Mouse (Mus musculus) urinary bladder, postnatal 36 days (tissue): ENCODE measurements around the gene Lyar.

Experiments used
- DNase-seq, 2 experiments: peaks; one replicate each; pipeline ENCODE4 v3.0.0; 2022; ENCODE audit warnings: low spot score in 2 of 2, mixed read lengths in 1 of 2

Lyar gene

DNA sequence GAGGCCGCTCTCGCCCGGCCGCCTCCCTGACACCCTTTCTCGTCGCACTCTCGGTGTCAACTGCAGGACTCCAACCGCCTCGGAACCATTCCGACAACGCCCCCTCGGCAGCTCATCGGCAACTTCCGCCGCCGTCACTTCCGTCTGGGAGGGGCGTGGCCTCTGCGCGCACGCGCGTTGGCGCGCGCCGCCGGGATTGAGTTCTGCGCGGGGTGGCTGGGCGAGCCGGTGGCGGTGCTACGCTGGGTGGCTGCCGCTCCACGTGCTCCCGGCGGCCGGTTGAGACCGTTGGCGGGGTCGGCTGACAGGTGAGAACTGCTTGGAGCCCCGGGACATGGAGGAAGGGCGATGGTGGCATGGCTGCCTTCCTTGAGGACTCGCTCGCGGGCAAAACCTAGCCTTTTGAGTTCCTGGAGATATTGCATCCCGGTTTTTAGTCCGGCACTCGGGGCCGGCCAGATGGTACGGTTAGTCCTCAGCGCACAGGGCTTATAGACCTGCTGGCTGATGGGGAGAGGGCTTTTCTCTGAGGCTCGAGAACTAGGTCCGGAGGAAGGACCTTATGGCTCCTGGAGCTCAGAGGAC lies at the start of gene Lyar, which contains the start of gene Zbtb49:
TSS of gene Lyar (plus strand) at position 143 of the 585 bp plus-strand sequence.
TSS of gene Zbtb49 (minus strand) at position 130 of the 585 bp plus-strand sequence.
- peak; percentile 93 to 95 for DNase-seq

DNA sequence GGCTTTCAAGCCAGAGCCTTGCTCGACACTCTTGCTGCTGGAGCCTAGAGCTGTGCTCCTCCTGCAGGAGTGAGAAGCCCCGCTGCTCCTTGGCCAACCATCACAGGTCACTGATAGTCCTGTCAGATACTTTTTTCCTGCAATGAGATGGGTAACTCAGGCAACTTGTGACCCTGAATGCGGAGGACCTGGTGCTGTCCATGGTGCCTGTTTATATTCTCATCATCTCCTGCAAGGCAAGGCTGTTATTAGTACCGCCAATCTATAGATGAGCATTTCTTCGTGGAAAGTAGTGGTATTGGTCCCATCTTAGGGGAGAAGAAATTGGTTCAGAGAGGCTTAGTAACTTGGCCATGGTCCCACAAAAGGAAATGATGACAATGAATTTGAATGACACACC lies 46.5 kb upstream of the Lyar start:
- DNase-seq = no peak

DNA sequence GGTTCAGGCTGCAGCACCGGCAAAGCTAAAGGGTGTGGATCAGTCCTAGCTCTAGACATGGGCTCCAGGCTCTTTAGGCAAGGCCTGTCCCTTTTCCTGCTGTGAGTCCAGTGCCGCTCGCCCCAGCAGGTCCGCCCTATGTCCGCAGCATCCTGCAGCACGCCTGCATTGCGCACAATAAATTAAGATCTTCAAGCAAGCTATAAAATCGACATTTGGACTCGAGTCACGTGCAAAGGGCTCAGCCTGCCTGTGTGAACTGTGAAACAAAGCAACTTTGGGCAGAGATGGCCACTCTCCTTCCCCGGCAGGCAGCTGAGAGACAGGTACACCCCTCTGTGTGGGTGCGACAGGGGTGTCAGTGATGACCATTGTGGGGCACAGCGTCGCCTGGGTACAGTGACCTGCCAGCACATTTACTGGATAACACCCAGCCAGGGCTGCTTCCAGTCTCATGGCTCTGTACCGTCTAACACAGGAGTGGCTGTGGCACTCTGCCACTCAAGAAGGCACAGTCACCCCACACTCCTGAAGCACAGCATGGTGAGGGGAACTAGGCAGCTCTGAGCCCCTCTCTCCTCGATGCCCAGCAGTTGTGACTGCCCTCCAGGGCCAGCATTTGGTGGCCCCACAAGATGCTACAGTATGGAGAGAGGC lies 45.9 kb upstream of the Lyar start:
- no peak for DNase-seq

DNA sequence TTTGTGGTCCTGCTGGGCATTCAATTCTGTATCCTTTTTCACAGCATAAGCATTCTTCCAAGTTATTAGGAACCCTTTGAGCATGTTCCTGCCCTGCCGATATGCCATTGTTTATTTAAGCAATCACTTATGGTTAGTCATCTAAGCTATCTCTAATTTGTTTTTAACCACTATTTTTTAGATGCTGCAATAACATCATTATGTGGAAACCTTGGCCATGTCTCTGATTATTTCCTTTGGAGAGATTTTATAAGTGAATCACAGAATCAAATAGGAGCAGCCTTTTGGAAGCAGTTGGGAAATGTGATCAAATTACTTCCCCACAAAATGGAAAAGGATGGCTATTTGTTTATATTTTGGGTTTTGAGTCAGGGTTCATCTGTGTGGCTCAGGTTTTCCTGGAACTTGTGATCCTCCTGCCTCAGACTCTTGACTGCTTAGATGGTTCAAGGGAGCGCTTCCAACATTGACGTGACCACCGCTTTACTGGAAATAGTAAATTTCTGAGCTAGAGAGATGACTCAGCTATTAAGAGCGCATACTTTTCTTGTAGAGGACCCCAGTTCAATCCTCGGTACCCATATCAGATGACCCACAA lies 35.5 kb upstream of the Lyar start:
- DNase-seq = no peak

DNA sequence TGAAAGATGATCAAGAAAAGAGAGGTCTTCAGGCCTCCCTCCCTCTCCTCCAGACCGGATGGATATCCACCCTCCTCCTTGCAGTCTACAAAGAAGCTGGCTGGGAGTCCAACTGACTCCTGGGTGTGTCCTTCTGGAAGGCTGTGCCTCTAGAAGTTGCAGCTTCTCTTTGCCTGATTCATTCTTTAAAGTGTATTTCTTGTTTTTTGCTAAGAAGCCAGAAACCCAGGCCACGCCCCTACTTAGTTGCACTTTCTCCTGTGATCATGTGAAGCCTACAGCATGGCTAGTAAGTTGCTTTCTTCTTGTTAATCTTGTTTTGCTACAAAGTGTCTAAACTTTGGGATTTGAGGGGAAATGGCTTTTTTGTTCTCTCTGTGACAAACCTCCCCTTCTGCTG lies 33.3 kb upstream of the Lyar start:
- no peak for DNase-seq

DNA sequence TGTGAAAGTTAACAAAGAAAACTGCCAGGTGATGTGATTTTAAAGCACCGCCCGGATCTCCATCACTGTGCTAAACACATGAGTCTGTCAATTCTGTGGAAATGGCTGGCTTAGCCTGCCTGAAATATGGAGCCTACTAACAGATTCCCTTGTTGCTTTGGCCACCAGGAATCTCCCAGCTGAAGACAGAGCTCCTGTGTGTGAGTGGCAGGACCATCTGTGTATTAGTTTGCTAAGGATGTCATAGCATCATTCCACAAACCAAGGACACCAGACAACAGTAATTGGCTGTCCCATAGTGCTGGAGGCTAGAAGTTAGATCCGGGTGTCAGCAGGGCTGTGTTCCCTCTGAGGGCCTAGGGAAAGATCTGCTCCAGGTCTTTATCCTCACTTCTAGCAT lies 29.4 kb upstream of the Lyar start:
- DNase-seq = no peak

DNA sequence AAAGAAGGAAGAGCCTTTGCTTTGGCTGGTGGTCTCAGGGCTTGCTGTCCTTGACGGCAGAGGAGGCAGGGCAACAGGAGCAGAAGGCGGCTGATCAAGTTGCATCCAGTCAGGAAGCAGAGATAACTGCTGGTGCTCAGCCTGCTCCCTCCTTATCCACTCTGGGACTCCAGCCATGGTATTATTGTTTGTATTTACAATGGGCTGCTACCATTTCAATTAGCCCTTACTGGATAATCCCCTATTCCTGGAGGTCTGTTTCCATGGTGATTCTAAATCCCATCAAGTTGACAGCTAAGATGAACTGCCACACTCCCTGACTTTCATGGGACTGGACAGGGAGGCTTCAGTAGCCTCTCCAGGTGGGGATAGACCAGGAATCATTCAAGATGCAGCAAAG lies 25.3 kb upstream of the Lyar start:
- DNase-seq = no peak

DNA sequence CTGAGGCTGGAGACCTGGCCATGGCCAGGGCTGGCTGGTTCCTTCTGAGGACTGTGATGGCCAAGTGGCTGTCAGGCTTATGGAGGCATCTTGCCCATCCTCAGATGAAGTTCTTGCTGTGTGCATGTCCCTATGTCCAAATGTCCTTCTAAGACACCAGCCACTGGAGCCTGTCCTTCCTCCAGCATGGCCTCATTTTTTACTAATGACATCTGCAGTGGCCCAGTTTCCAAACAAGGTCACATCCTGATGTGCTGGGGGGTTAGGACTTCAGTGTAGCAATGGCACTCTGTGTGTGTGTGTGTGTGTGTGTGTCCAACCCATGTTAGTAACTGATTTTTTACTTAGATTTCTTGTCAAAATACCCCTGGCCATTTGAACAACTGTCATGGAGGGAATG lies 24.3 kb upstream of the Lyar start:
- DNase-seq = no peak

DNA sequence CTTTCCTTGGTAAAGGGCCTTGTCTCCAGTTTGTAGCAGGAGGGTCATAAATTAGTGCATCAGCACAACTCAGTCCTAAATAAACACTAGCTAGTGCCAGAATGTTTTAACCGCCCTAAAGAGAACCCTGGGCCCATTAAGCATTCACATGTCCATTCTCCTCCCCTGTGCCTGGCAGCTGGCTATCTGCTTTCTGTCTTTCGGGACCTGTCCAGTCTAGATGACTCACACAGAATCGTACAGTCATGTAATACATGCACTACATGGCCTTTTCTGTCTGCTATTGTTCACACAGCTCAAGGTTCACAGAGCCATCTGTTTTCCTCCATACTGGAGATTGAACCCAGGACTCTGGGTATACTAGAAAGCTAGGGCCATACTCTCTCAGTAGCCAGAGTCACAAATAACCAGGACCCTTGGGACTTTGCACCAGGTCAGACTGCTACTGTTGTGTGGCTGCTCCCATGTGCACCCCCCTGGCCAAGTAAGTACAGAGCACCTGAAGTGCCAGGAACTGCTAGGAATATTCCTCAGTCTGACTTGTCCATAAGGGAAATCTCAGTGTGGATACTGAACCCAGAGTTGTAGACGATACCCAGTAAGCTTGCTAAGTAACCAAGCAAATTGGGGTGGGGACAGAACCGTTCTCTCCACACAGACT lies 23.3 kb upstream of the Lyar start:
- DNase-seq = no peak

DNA sequence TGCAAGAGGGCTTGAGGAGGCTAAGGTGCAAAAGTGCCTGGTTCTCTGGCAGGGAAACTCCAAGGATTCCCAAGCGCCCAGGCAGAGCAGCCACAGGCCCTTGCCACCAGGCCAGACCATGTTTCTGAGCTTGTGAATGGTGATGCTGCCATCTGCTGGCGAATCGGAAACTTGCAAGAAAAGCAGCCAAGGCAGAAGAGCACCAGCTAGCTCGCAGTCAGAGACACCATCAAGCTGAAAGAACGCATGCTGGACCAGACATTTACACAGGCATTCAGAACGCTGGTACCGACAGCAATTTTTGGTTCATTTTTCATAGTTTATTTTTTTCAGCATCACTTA lies 22.8 kb upstream of the Lyar start:
- DNase-seq = peak; percentile 58 to 78

DNA sequence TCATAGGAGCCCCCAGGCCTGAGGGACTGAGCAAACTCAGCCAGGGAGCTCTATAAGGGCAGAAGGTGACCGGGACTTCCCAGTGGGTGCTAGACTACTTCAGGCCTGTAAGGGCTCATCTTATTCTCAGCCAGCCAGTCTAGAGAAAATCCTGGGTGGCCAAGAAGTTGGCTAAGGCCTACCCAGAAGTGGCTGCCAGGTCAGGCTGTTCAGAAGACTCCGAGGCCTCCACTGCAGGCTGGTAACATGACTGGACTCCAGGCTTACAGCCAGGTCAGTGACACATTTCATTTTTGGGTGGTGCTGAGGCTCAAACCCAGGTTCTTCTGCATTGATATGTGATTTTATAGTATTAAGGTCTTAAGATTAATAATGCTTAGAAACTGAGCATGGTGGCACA lies 20.6 kb upstream of the Lyar start:
- DNase-seq = no peak

DNA sequence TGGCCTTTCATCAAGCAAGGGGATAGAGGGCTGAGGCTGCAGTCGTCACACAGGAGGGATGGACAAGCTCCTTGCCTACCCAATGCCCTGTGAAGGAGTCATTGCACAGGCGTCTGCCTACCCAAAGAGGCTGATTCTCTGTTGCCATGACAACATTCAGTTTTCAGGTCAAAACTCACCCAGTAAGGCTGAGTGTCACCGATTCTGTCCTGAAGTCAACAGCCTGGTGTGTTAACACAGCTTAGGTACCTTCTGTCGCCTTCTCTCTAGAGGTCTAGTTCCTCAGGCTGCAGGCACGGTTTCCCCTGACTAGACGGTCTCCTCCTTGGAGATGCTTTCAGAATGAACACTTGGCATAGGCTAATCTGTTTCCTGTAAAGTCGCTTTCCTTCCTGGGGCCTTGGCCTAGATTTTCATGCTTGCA lies 15.0 kb upstream of the Lyar start:
- no peak for DNase-seq

DNA sequence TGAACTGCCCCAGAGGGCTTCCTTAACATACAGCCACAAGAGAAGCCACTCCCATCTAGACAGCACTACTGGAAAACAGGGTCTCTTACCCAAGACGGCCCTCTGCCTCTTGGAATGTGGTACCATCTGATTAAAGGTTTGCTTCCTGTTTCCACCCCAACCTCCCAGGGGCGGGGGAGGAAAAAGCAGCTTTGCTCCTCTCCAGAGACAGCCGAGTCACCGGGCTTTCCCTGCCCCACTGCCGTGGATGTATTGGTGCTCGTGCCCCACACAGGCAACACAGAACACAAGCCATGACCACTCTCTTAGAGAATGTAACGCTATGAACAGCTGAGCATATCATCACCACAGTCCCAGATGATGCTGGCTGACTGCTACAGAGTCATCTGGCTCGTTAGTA lies 11.3 kb upstream of the Lyar start:
- DNase-seq = no peak

DNA sequence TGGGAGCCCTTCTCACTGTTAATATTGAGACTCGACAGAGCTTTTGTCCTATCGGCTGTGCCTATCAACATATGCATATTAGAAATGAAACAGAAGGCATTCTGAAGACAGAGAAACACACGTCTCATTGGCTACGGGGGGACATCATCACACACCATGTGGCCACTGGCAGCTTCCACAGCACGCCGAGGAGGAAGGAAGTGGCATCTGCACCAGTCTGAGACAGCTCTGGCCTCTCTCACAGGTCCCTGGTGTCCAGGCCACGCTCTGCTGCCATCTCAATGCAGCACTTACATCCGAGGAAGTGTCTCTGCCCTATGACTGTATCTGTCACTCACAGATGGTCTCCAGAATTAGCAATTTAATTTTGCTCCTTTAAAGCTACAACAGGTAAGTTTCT lies 8.6 kb upstream of the Lyar start:
- no peak for DNase-seq

DNA sequence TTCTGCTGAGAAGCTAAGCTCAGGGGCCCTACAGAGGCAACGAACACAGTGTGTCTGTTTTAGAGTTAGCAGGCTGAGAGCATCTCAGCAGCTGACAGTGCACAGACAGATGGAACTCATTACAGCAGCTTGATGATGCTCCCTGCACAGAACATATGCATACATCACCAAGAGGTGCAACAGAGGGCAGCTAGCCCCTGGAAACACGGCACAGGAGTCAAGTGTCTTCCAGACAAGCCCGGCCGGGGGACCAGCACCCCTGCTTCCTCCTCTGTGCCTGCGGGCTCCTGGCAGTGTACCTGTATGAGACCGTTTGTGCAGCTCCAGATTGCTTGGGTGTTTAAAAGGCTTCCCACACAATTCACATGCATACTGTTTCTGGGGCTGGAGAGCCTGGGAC lies 7.3 kb upstream of the Lyar start:
- DNase-seq = no peak

DNA sequence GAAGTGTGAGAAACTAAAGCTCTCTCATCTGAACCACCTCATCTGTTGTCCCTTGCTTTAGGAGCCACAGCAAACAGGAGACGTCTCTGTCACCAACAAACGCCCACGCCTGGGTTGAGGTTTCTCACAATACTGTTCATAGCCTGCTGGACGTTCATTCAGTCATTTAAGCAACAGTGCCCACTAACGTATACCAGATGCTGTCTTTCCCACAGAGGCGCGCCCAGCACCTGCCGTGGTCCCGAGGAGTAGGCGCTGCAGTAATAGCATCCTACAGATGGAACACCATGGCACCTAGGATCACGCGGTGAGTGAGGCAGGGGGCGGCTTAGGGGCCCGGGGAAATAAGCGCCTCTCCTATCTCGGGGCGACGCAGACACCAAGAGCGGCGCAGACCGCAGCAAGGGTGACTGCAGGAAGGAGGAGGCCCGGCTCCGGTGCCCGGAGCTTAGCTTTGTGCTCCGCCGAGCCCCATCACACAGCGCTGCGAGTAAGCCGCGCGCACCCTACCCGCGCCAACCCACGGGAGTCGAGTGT lies 431 bp upstream of the Lyar start:
- DNase-seq = no peak

DNA sequence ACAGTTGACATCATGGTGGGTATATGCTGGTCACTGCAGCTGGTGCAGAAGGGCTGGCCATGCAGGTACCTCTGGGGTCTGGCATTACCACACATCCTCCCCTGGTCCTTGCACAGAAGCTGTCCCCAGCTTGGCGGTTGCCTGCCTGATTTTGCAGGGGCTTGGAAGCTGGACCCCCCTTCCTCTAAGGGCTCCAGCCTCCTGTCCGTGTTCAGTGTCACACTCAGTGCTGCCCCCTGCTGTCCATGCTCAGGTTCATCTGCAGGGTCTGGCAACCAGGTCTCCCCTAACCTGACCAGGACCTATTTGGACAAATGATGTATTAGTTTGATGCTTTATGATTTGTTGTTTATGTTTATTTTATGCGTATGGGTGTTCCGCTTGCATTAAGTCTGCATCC lies 15.2 kb downstream of the Lyar start:
- DNase-seq = peak; percentile 7 to 9

DNA sequence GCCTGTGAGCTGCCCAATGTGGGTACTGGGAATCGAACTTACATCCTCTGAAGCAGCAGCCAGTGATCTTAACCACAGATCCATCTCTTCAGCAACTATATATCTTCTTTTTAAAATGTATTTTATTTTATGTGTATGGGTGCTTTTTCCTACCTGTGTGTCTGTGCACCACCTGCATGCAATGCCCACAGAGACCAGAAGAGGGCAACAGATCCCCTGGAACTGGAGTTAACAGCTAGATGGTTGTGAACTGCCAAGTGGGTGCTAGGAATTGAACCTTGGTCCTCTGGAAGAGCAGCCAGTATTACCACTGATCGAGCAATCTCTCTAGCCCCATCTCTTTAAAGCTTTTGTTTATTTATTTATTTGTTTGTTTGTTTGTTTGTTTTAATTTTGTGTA lies 16.4 kb downstream of the Lyar start:
- DNase-seq = no peak

DNA sequence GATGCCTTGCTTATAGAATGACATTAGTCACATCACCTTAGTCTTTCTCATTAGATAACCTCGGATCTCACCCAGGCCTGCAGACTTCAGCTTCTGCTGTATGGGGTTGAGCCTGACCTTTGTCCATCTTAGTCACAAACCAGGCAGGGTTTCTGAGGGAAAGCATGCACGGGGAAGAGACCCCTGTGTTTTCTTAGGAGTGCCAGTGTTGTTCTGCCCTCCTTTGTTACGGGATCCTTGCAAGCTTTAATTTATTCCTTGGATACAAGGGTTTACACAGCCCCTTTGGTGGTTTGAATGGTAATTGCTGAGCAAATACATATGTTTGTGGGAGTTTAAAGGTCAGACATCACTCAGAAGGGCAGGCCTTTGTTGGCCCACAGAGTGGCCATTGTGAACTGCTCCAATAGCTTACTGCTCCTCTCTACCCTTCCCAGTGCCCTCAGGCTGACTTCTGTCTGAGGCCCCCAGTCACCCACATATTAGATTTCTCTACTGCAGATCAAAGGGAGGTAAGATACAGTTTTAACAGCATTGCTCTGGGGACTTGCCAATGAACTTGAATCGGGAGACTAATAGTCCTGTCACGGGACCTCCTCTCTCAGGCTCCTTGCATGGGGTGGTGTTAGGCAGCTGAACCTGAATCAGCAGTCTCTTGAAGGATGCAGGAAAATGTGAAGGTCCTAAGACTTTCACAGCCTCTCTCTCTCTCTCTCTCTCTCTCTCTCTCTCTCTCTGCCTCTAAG lies 20.6 kb downstream of the Lyar start:
- no peak for DNase-seq

DNA sequence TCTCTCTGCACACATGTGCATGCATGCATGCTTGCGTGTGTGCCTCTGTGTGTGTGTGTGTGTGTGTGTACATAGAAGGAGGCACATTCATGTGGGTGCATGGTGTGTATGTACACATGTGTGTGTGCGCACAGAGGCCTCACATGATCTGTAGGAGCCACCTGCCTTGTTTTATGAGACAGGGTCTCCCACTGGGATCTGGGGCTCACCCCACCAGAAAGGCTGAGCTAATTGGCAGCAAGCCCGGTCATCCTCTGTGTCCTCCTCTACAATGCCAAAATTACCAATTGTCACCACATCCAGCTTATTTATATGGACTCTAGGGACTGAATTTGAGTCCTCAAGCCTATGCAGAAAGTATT lies 21.2 kb downstream of the Lyar start:
- DNase-seq = no peak

DNA sequence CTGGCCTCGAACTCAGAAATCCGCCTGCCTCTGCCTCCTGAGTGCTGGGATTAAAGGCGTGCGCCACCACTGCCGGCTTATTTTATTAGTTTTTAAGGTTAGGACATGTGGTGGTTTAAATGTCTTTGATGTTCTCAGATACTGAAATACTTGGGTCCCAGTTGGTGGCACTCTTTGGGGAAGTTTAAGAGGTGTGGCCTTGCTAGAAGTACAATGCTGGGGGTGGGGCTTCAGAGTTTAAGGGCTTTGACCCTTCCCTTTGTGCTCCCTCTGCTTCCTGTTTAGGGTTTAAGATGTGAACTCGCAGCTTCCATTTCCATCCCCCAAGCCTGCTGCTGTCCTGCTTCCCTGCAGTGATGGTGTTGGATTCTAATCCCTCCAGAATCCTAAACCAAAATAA lies 21.7 kb downstream of the Lyar start:
- DNase-seq = no peak

DNA sequence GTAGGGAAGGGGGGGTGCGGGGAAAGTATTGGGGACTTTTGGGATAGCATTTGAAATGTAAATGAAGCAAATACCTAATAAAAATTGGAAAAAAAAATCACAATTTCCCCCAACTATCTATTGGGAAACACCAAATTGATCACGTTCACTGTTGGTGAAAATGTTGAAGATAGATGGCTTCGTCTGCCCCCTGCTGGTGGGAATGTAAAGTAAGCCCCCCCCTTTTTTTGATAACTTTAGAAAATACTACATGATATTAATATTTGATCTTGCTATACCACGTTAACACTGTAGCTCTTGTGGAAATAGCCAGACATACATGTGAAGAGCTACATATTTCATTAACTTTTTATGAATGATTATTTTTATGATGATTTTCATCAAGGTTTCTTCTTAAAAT lies 34.9 kb downstream of the Lyar start:
- no peak for DNase-seq
